In genomic region chr19:14369098-14369604, GRCm38 (mm10) we compare ENCODE assay signal across 15 mouse cellular contexts.
DNase-seq lines count a peak whose midpoint lies in the region; ATAC-seq lines count a peak whose summit lies in the region.
"Had no signal": no experiment of that assay in that cellular context is flagged by ENCODE, and none has a peak within 500 bp of the region (broad histone marks: within the 10 kb centered on the region; RNA-seq: fewer than 3 reads in every experiment).

No protein-coding gene starts in this region.

- peak; percentile 87 for ATAC-seq in kidney, embryonic 16.5 days (ENCODE audit: low FRiP score, low TSS enrichment)
- ATAC-seq in forebrain, embryonic 13.5 days: peak; percentile 58
- peak; percentile 48; the same call in 1 of the 2 replicates for ATAC-seq in midbrain, embryonic 11.5 days (ENCODE audit: low FRiP score)
- ATAC-seq: Patski had no signal

- no peaks in the 10 kb centered on the region for H3K27me3 ChIP-seq in kidney, embryonic 16.5 days (ENCODE audit: insufficient read depth, low read length)
- peaks cover 3% of the 10 kb centered on the region; the same call in 1 of the 2 replicates for H3K27me3 ChIP-seq in forebrain, embryonic 13.5 days
- H3K27me3 ChIP-seq in midbrain, embryonic 11.5 days (ENCODE audit: control insufficient read depth, insufficient read depth, low read length): no peaks in the 10 kb centered on the region

- DNase-seq in kidney, adult 9 months: no peak
- DNase-seq in midbrain, embryonic 11.5 days (ENCODE audit: low spot score, missing footprints): peak; percentile 87
- DNase-seq in skeletal muscle tissue, adult 2 months (ENCODE audit: low read depth, low spot score): peak; percentile 17
- no peak for DNase-seq in layer of hippocampus, adult 8-10 months (ENCODE audit: low spot score in 2 of 2)
- DNase-seq in frontal cortex, postnatal 25 days (ENCODE audit: low spot score in 2 of 2): no peak
- no peak for DNase-seq in frontal cortex, postnatal 10 days (ENCODE audit: low spot score in 2 of 2)
- DNase-seq: gastrocnemius, postnatal 10 days; kidney, adult 2 months; thymus, postnatal 4 days had no signal

- H3K9me3 ChIP-seq in kidney, embryonic 16.5 days (ENCODE audit: low read length): no peaks in the 10 kb centered on the region
- H3K9me3 ChIP-seq in forebrain, embryonic 13.5 days (replicated peaks): no peaks in the 10 kb centered on the region
- H3K9me3 ChIP-seq in midbrain, embryonic 11.5 days (ENCODE audit: control insufficient read depth, low read length): no peaks in the 10 kb centered on the region
- H3K9me3 ChIP-seq: heart, embryonic 15.5 days; megakaryocyte, embryonic 14.5 days had no signal

- no peak overlapping the region for H3K27ac ChIP-seq in kidney, embryonic 16.5 days (ENCODE audit: low read length)
- H3K27ac ChIP-seq in forebrain, embryonic 13.5 days: no peak overlapping the region; the same call in 1 of the 2 replicates
- no peak overlapping the region for H3K27ac ChIP-seq in midbrain, embryonic 11.5 days (ENCODE audit: low read depth, low read length)
- H3K27ac ChIP-seq: heart, embryonic 15.5 days; liver, embryonic 14.5 days had no signal

- WGBS in kidney, embryonic 16.5 days: 49% methylated on average over 12 of the region's 12 CpGs
- 47% methylated on average over 12 of the region's 12 CpGs for WGBS in forebrain, embryonic 13.5 days
- 71% methylated on average over 12 of the region's 12 CpGs for WGBS in midbrain, embryonic 11.5 days

- H3K9ac ChIP-seq in kidney, embryonic 16.5 days (replicated peaks; ENCODE audit: low read length): no peak overlapping the region
- no peak overlapping the region for H3K9ac ChIP-seq in forebrain, embryonic 13.5 days
- no peak overlapping the region for H3K9ac ChIP-seq in midbrain, embryonic 11.5 days (ENCODE audit: low read length)
- H3K9ac ChIP-seq: heart, embryonic 15.5 days; liver, embryonic 14.5 days had no signal

- no peak overlapping the region for H3K4me3 ChIP-seq in kidney, embryonic 16.5 days (ENCODE audit: low read length)
- H3K4me3 ChIP-seq in forebrain, embryonic 13.5 days: no peak overlapping the region
- H3K4me3 ChIP-seq in midbrain, embryonic 11.5 days (ENCODE audit: low read depth, low read length): no peak overlapping the region
- H3K4me3 ChIP-seq: heart, embryonic 15.5 days; megakaryocyte, embryonic 14.5 days had no signal

- H3K36me3 ChIP-seq in kidney, embryonic 16.5 days (ENCODE audit: insufficient read depth, low read length): no peaks in the 10 kb centered on the region
- H3K36me3 ChIP-seq in forebrain, embryonic 13.5 days (ENCODE audit: poor library complexity, severe bottlenecking): no peaks in the 10 kb centered on the region
- no peaks in the 10 kb centered on the region for H3K36me3 ChIP-seq in midbrain, embryonic 11.5 days (ENCODE audit: control insufficient read depth, insufficient read depth, low read length)
- H3K36me3 ChIP-seq: heart, embryonic 15.5 days had no signal

- peaks cover 20% of the 10 kb centered on the region for H3K4me1 ChIP-seq in kidney, embryonic 16.5 days (ENCODE audit: insufficient read depth, low read length)
- H3K4me1 ChIP-seq in forebrain, embryonic 13.5 days: peaks cover 16% of the 10 kb centered on the region
- H3K4me1 ChIP-seq in midbrain, embryonic 11.5 days (ENCODE audit: control insufficient read depth, insufficient read depth, low read length): peaks cover 2% of the 10 kb centered on the region; the same call in 1 of the 2 replicates
- H3K4me1 ChIP-seq: heart, embryonic 15.5 days; megakaryocyte, embryonic 14.5 days had no signal

- H3K4me2 ChIP-seq in kidney, embryonic 16.5 days (replicated peaks; ENCODE audit: low read depth, low read length): 0 out of 2 replicates have a peak overlapping the region, but pooled peaks have one; percentile 8
- H3K4me2 ChIP-seq in forebrain, embryonic 13.5 days: no peak overlapping the region
- H3K4me2 ChIP-seq in midbrain, embryonic 11.5 days: no peak overlapping the region
- H3K4me2 ChIP-seq: heart, embryonic 15.5 days had no signal

Comparison
In these comparisons a context has a peak if more than half of its experiments do, and no peak if none do; other contexts are left out.
1. DNase-seq: peak in midbrain, embryonic 11.5 days (single experiment) and skeletal muscle tissue, adult 2 months (single experiment); none in kidney, adult 9 months (single experiment), layer of hippocampus, adult 8-10 months (0 of 2), frontal cortex, postnatal 25 days (0 of 2) and frontal cortex, postnatal 10 days (0 of 2).
2. Peak in every context shown above with its lines, with median percentiles within 50 percentile points of each other: ATAC-seq.